Mouse (Mus musculus): Measurements from ENCODE around the gene Cd52.

Gene Cd52

DNA sequence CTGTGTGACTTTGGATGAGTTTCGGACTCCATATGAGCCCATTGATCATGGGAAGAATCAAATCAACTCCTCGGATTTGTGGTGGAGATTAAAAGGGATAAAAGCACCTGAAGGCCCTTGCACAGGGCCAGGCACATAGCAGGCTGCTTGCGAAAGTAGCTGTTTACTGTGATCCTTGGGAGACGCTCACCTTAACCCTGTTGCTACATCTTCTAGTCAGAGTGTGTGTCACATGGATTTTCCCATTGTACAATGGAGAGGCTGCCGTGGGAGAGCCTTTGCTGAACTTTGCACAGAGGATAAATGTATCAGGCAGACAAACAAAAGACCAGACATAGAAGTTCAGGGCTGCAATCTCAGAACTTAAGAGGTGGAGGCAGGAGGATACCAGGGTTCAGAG lies 43.0 kb downstream of the Cd52 start:
- no peak for DNase-seq (ENCODE audit: low spot score)

DNA sequence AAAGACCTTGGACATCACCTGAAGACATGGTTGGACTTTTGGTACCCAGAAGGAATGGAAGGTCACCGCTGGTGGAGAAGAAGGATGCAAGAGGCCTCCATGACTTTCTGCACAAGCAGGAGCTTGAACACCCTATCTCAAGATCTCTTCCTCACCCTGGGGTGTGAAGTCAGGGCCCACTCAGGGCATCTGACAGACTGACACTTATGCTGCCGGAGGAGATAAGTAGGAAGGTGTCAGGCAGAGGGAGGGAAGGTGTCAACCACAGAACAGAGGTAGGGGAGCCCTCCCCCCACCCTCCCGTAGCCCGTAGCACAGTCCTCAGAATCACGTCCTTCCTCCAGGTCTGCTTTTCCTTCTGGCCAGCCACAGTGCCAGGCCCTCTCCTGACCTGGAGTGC lies 47.2 kb downstream of the Cd52 start:
- DNase-seq (ENCODE audit: low spot score) = no peak

DNA sequence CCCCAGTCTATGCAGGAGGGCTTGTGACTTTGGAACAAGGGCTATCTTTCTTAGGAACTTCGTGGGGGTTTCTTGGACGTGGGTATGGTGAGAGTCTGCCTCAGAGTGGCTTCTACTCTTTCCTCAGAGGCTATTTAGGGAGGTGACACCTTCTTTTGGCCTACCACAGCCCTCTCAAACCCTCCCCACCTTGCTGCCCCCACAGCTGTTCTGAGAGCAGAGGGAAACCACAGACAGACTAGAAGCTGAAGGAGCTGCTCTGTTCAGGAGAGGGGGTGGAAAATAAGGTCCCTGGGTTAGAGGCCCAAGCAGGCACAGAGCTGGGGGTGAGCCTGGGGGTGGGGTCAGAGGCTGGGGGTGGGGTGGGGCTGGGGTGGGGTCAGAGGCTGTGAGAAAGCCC lies 51.8 kb downstream of the Cd52 start:
- no peak for DNase-seq (ENCODE audit: low spot score)

DNA sequence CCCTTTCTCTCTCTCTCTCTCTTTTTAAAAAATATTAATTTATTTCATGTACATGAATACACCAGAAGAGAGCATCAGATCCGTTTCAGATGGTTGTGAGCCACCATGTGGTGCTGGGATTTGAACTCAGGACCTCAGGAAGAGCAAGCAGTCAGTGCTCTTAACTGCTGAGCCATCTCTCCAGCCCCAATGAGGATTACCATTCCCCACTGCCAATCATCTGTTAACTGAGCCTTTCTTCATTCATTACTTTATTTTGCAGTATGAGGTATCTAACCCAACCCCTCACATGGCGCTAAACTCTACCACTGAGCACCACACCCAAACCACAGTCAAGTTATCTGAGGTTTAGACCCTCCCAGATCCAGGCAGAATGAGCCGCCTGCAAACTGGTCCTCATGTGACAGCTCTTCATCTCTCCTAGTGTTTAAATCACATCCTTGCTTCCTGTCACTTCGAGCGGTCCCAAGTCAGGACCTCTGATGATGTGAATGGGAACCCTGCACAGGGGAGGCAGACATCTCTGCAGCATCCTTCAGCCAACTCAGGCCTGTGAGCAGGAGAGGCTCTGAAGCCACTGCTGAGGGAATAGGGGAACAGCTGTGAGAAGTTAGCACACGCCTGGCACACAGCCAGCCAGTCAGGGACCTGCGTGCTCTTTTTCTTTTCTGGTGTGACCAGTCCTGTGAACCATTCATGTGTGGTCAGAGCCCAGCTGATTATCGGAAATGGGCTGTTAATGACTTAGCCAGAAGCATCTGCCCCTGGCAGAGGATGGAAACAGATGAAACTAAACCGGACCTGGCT lies 53.4 kb downstream of the Cd52 start:
- DNase-seq (ENCODE audit: low spot score) = no peak

DNA sequence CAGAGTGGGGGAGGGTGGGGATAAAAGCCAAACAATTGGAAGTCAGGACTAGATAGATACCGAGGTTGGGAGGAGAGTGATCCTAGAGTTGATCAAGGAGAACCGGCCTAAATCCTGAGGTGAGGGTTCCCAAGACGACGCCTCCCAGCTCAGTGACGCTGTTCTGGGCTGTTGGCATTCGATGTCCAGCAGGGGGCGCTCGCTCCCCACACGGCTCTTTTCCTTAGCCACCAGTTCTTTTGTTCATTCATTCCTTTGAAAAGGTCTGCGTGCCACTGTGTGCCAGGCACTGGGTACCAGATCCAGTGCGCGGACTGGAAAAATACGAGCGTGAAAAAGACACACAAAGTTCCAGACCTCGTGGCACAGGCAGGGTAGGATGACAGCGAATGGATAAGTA lies 58.9 kb downstream of the Cd52 start:
- DNase-seq (ENCODE audit: low spot score) = peak; percentile 63
